Mouse (Mus musculus) liver, adult 2 months (tissue): ENCODE data around the gene Zfp493. TPM values are rescaled to one million over a fixed set of nuclear protein-coding genes. Genes with fewer than 3 reads are reported as not detected.
A peak's percentile ranks its signal among the peaks of the same experiment; 100 is the strongest.
"Not testable (repeated sequence)": the region's sequence is repeated elsewhere in the genome, so short reads cannot be mapped to it uniquely, and the experiment has no call there.

Experiments
- DNase-seq: peaks from one replicate; pipeline ENCODE4 v3.0.0-alpha.2; 2011; ENCODE audit warnings: low read depth, low spot score; ENCODE audit errors: extremely low read depth
- H3K27ac ChIP-seq: fragments of 200-500 bp; replicated peaks from 2 replicates; pipeline ENCODE4 v1.5.1; 2012; ENCODE audit warnings: low read depth, mild to moderate bottlenecking, control low read depth, inconsistent platforms, low read length; ENCODE audit not compliant: insufficient read depth
- H3K27me3 ChIP-seq: fragments of 200-500 bp; 2 replicates; pipeline ENCODE4 v1.6.1; 2012; ENCODE audit warnings: mild to moderate bottlenecking, moderate library complexity, low read length, inconsistent platforms; ENCODE audit not compliant: control insufficient read depth, insufficient read depth
- H3K36me3 ChIP-seq: fragments of 200-500 bp; 2 replicates; pipeline ENCODE4 v1.6.1; 2012; ENCODE audit warnings: low read length, inconsistent platforms; ENCODE audit not compliant: control insufficient read depth, insufficient read depth
- H3K4me1 ChIP-seq: fragments of 200-500 bp; 2 replicates; pipeline ENCODE4 v1.6.1; 2011; ENCODE audit warnings: low read length; ENCODE audit not compliant: control insufficient read depth, insufficient read depth
- H3K4me3 ChIP-seq: fragments of 200-500 bp; 2 replicates; pipeline ENCODE4 v1.5.1; 2011; ENCODE audit warnings: low read depth, mild to moderate bottlenecking, control low read depth, low read length, moderate library complexity; ENCODE audit not compliant: insufficient read depth
- H3K79me2 ChIP-seq: fragments of 200-500 bp; 2 replicates; pipeline ENCODE4 v1.6.1; 2012; ENCODE audit warnings: inconsistent platforms, mild to moderate bottlenecking, low read length, moderate library complexity; ENCODE audit not compliant: control insufficient read depth, insufficient read depth
- H3K9ac ChIP-seq: fragments of 200-500 bp; 2 replicates; pipeline ENCODE4 v1.6.1; 2012; ENCODE audit warnings: low read depth, mild to moderate bottlenecking, control low read depth, inconsistent platforms, low read length
- CTCF ChIP-seq: fragments of 200-500 bp; IDR thresholded peaks from 2 replicates; pipeline ENCODE4 v1.5.1; 2011; ENCODE audit warnings: low read depth, low read length, control low read depth
- POLR2A ChIP-seq: fragments of 200-500 bp; IDR thresholded peaks from 2 replicates; pipeline ENCODE4 v1.6.1; 2011; ENCODE audit warnings: low read length, control low read depth; ENCODE audit not compliant: insufficient read depth; ENCODE audit errors: extremely low read depth
- WGBS: fragments of 180-500 bp; shearing (Covaris S2); methylation state at CpG from one replicate; pipeline ENCODE4 v1.1.7; 2018; 5-methylcytosine and 5-hydroxymethylcytosine counted together
- polyA plus RNA-seq: library from polyadenylated mRNA; depleted of rRNA; stranded (reverse); fragments of >200 nt; gene quantifications from 2 replicates; pipeline ENCODE4 v1.2.3, GENCODE M21; 2012; rRNA removed
- total RNA-seq: library from RNA; depleted of rRNA; stranded (reverse); fragments of >200 nt; gene quantifications from 2 replicates; pipeline ENCODE4 v1.2.3, GENCODE M21; 2014; rRNA removed

Zfp493 gene
- 1.2 and 2.0 TPM in 2 replicates for total RNA-seq
- polyA plus RNA-seq, result 0.58 and 0.81 TPM in 2 replicates

GRCm38 (mm10) chr13:67779265-67780221 is at the start of gene Zfp493:
Gene Zfp493 (plus strand): TSS chr13:67779693.
- peak within 1 kb of the TSS; percentile 66 for H3K9ac ChIP-seq
- WGBS, result 10% methylated on average over 26 of the region's 26 CpGs
- peaks cover 2% of the 10 kb centered on the region; the same call in 1 of the 2 replicates for H3K4me1 ChIP-seq
- H3K79me2 ChIP-seq, result no peaks in the 10 kb centered on the region
- no peaks in the 10 kb centered on the region for H3K27me3 ChIP-seq
- peak within 1 kb of the TSS; percentile 97 for H3K4me3 ChIP-seq
- no peak within 1 kb of the TSS for H3K27ac ChIP-seq
- TF ChIP-seq CTCF (no peak), POLR2A (no peak)
- peaks cover 2% of the 10 kb centered on the region for H3K36me3 ChIP-seq
- DNase-seq, result peak; percentile 83

GRCm38 (mm10) chr13:67734391-67734790 is 45.1 kb upstream of the Zfp493 start:
- not testable (repeated sequence) for DNase-seq, H3K4me1 ChIP-seq, H3K27ac ChIP-seq, H3K27me3 ChIP-seq, H3K36me3 ChIP-seq, H3K9ac ChIP-seq, H3K79me2 ChIP-seq, H3K4me3 ChIP-seq
- WGBS, result 97% methylated on average over 9 of the region's 9 CpGs

GRCm38 (mm10) chr13:67742941-67743340 is 36.6 kb upstream of the Zfp493 start:
- Histone ChIP-seq H3K4me1 (no peaks in the 10 kb centered on the region), H3K4me3 (no peak overlapping the region), H3K27ac (no peak overlapping the region), H3K9ac (no peak overlapping the region), H3K27me3 (no peaks in the 10 kb centered on the region), H3K79me2 (no peaks in the 10 kb centered on the region), H3K36me3 (peaks cover under 1% of the 10 kb centered on the region; the same call in 1 of the 2 replicates)
- DNase-seq, result no peak
- TF ChIP-seq POLR2A, result no peak
- TF ChIP-seq CTCF, result no peak
- 93% methylated on average over 3 of the region's 3 CpGs for WGBS

GRCm38 (mm10) chr13:67743896-67744295 is 35.6 kb upstream of the Zfp493 start:
- Histone ChIP-seq H3K79me2 (no peaks in the 10 kb centered on the region), H3K4me3 (no peak overlapping the region), H3K4me1 (no peaks in the 10 kb centered on the region), H3K27ac (no peak overlapping the region), H3K36me3 (peaks cover 8% of the 10 kb centered on the region; the same call in 1 of the 2 replicates), H3K27me3 (no peaks in the 10 kb centered on the region), H3K9ac (no peak overlapping the region)
- WGBS, result 92% methylated on average over 9 of the region's 9 CpGs
- DNase-seq, result no peak
- TF ChIP-seq POLR2A, result no peak
- TF ChIP-seq CTCF, result no peak

- Histone ChIP-seq H3K36me3 (peaks cover 6% of the 10 kb centered on the region), H3K27ac (peak within 1 kb of the TSS; percentile 82), H3K4me1 (no peaks in the 10 kb centered on the region; the same call in 1 of the 2 replicates), H3K4me3 (peak within 1 kb of the TSS; percentile 73), H3K27me3 (no peaks in the 10 kb centered on the region), H3K79me2 (no peaks in the 10 kb centered on the region), H3K9ac (peak within 1 kb of the TSS; percentile 70)
- DNase-seq, result peak; percentile 85
- no peak for TF ChIP-seq POLR2A
- no peak for TF ChIP-seq CTCF
- WGBS, result 3% methylated on average over 24 of the region's 24 CpGs
Measured at GRCm38 (mm10) chr13:67754333-67755306, 24.9 kb upstream of the Zfp493 start, which contains the start of gene Zfp85. Gene Zfp85 (minus strand): TSS chr13:67755228.
